Mouse (Mus musculus): ENCODE results near the gene Epb42. TPM values are rescaled to one million over a fixed set of nuclear protein-coding genes. Genes with fewer than 3 reads are reported as not detected.

The Epb42 gene
- total and polyA plus RNA-seq, 3 experiments: not detected

DNA sequence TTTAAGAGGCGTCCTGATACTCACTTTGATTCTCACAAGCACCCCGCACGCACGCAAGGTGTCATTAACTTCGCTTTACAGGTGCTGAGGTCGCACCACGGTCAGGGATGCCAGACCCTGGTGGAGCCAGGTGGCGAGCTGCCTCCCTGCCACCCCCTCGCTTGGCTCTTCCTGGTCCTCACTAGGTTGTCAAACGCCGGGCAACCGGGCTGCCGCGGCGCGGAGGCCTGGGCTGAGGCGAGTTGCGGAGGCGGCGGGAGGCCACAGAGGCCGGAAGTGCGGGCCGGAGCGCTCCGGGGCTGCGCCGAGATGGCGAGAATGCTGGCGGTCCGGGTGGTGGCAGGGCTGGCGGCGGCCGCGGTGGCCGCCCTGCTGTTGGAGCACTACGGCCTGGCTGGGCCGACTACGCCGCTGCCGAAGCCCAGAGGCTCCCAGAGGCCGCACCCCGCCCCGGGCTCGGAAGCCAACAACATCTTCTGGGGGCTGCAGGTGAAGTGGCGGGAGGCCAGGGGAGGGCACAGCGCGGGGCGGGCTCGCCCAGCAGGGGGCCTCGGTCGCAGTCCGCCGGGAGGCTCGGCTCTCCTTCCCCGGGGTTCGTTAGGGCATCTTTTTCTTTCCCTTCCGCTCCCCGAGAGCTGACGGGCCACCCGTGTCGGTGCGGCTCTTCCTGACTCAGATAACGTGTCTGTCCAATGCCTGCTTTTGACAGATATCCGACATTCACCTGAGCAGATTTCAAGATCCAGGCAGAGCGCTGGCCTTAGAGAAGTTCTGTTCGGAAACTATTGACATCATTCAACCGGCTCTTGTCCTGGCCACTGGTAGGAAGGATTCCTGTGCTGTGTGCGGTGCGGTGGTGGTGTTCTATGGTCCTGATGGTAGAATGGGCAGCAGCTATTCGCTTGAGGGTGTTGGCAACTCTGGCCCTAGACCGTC lies 59.6 kb downstream of the Epb42 start, which contains the start of gene Tmem62:
TSS of gene Tmem62 (plus strand) at position 28 of the 936 bp plus-strand sequence.
- Histone ChIP-seq H3K36me3 (replicated peaks in 1 of 2; ENCODE audit: control insufficient read depth in 1 of 2, insufficient read depth in 1 of 2, low read length in 1 of 2) (peaks cover 0 to 2% of the 10 kb centered on the region in 2 experiments), H3K4me2 (ENCODE audit: insufficient read depth, low read depth, poor library complexity, severe bottlenecking) (peak within 1 kb of the TSS; percentile 95), H3K27me3 (replicated peaks) (no peaks in the 10 kb centered on the region), H3K79me2 (replicated peaks; ENCODE audit: control insufficient read depth, extremely low read depth, insufficient read depth, poor library complexity, severe bottlenecking) (peaks cover 5% of the 10 kb centered on the region; the same call in 1 of the 2 replicates), H3K9ac (ENCODE audit: insufficient read depth, low read depth) (peak within 1 kb of the TSS; percentile 27), H3K27ac (ENCODE audit: insufficient read depth, low read depth) (peak within 1 kb of the TSS; percentile 65), H3K4me3 (replicated peaks in 1 of 3; ENCODE audit: low read depth in 2 of 3, low read length in 2 of 3, poor library complexity in 1 of 3) (peak within 1 kb of the TSS; percentile 68 to 78 (median 70)), H3K9me3 (replicated peaks; ENCODE audit: low read length) (no peaks in the 10 kb centered on the region), H3K4me1 (ENCODE audit: control insufficient read depth in 1 of 2, insufficient read depth in 2 of 2) (peaks cover 0 to 13% of the 10 kb centered on the region in 2 experiments; a peak in 2 of 4 replicates)
- in situ Hi-C loops (cut with MboI; ENCODE audit: low pct_ligation_motif_present, low pct_unique_long_range_greater_than_20kb, low sequenced_read_pairs): no loop called here
- dilution Hi-C loops (cut with MboI; ENCODE audit: extremely low pct_ligation_motif_present, extremely low pct_unique_long_range_greater_than_20kb, low sequenced_read_pairs): no loop called here
- no peak for DNase-seq (ENCODE audit: extremely low read depth)
- no peak for TF ChIP-seq MAFK (IDR thresholded peaks at IDR 0.05; ENCODE audit: insufficient replicate concordance, low read length)
- TF ChIP-seq SIN3A (IDR thresholded peaks at IDR 0.05; ENCODE audit: low read length): no peak
- TF ChIP-seq USF1 (IDR thresholded peaks at IDR 0.05; ENCODE audit: low read depth, low read length): no peak
- TF ChIP-seq ZNF384 (IDR thresholded peaks at IDR 0.05; ENCODE audit: low read depth, low read length): no peak
- TF ChIP-seq NRF1 (IDR thresholded peaks at IDR 0.05; ENCODE audit: low read depth, low read length): 0 out of 2 replicates have a peak, but pooled peaks have one; percentile 19
- TF ChIP-seq JUND (conservative IDR thresholded peaks at IDR 0.05; ENCODE audit: low read depth, low read length): no peak
- TF ChIP-seq HCFC1 (IDR thresholded peaks at IDR 0.05; ENCODE audit: low read depth, low read length): peak; percentile 53
- 0 out of 2 replicates have a peak, but pooled peaks have one; percentile 38 for TF ChIP-seq MAX (IDR thresholded peaks at IDR 0.05; ENCODE audit: low read length)
- no peak for TF ChIP-seq CHD1 (IDR thresholded peaks at IDR 0.05; ENCODE audit: low read depth, low read length)
- TF ChIP-seq PAX5 (IDR thresholded peaks at IDR 0.05; ENCODE audit: low read length): no peak
- no peak for TF ChIP-seq BHLHE40 (IDR thresholded peaks at IDR 0.05; ENCODE audit: low read depth, low read length)
- peak; percentile 55 for TF ChIP-seq TCF12 (IDR thresholded peaks at IDR 0.05; ENCODE audit: low read depth, low read length)
- no peak for TF ChIP-seq MAZ (IDR thresholded peaks at IDR 0.05; ENCODE audit: low read depth, low read length)
- no peak for TF ChIP-seq ZKSCAN1 (IDR thresholded peaks at IDR 0.05; ENCODE audit: borderline replicate concordance, low read depth, low read length)
- TF ChIP-seq POLR2A (IDR thresholded peaks at IDR 0.05; ENCODE audit: low read depth, low read length): peak; percentile 63
- no peak for TF ChIP-seq ZMIZ1 (IDR thresholded peaks at IDR 0.05; ENCODE audit: low read depth, low read length)
- no peak for TF ChIP-seq EP300 (IDR thresholded peaks at IDR 0.05; ENCODE audit: low read length)
- no peak for TF ChIP-seq E2F4 (IDR thresholded peaks at IDR 0.05; ENCODE audit: insufficient replicate concordance, low read depth, low read length)
- no peak for TF ChIP-seq RAD21 (IDR thresholded peaks at IDR 0.05; ENCODE audit: low read depth, low read length)
- no peak; the same call in 1 of the 2 replicates for TF ChIP-seq TBP (conservative IDR thresholded peaks at IDR 0.05; ENCODE audit: low read depth, low read length)
- no peak for TF ChIP-seq GABPA (IDR thresholded peaks at IDR 0.05; ENCODE audit: insufficient replicate concordance, low read depth, low read length)
- peak in 1 of 2 experiments; percentile 42; a peak in 2 of 4 replicates for TF ChIP-seq CTCF (conservative IDR thresholded peaks at IDR 0.05 in 1 of 2, IDR thresholded peaks at IDR 0.05 in 1 of 2; ENCODE audit: low read depth in 2 of 2, low read length in 2 of 2)
- TF ChIP-seq ETS1 (conservative IDR thresholded peaks at IDR 0.05; ENCODE audit: low read depth, low read length): no peak
- 0 out of 2 replicates have a peak, but pooled peaks have one; percentile 10 for TF ChIP-seq KAT2A (IDR thresholded peaks at IDR 0.05; ENCODE audit: insufficient replicate concordance, low read length)
- TF ChIP-seq ELF1 (IDR thresholded peaks at IDR 0.05; ENCODE audit: low read depth, low read length): peak; percentile 79
- no peak; the same call in 1 of the 2 replicates for TF ChIP-seq IRF4 (IDR thresholded peaks at IDR 0.05; ENCODE audit: low read depth, low read length)
- TF ChIP-seq UBTF (IDR thresholded peaks at IDR 0.05; ENCODE audit: low read depth, low read length): peak; percentile 97
- TF ChIP-seq RCOR1 (conservative IDR thresholded peaks at IDR 0.05; ENCODE audit: low read depth, low read length): no peak
- no peak for TF ChIP-seq SMC3 (IDR thresholded peaks at IDR 0.05; ENCODE audit: low read depth, low read length)
- no peak for TF ChIP-seq POLR2AphosphoS2 (IDR thresholded peaks at IDR 0.05; ENCODE audit: low read depth, low read length)
- no peak for TF ChIP-seq ZC3H11A (IDR thresholded peaks at IDR 0.05; ENCODE audit: low read depth, low read length)
- TF ChIP-seq MEF2A (IDR thresholded peaks at IDR 0.05; ENCODE audit: borderline replicate concordance, low read depth, low read length): 0 out of 2 replicates have a peak, but pooled peaks have one; percentile 16
- TF ChIP-seq USF2 (conservative IDR thresholded peaks at IDR 0.05; ENCODE audit: low read depth, low read length): no peak
- TF ChIP-seq NELFE (IDR thresholded peaks at IDR 0.05; ENCODE audit: low read depth, low read length): peak; percentile 55
- peak; percentile 9; the same call in 1 of the 2 replicates for TF ChIP-seq MXI1 (IDR thresholded peaks at IDR 0.05; ENCODE audit: low read depth, low read length)
- no peak for TF ChIP-seq MYC (IDR thresholded peaks at IDR 0.05; ENCODE audit: low read depth, low read length)
- TF ChIP-seq CHD2 (IDR thresholded peaks at IDR 0.05; ENCODE audit: low read length): no peak
- no peak for TF ChIP-seq JUN (IDR thresholded peaks at IDR 0.05; ENCODE audit: insufficient read depth, low read depth, low read length)
